Mouse (Mus musculus) liver, adult 2 months (tissue): ENCODE results near the gene Hdhd5.

ENCODE experiments used
- CTCF ChIP-seq: fragments of 200-500 bp; IDR thresholded peaks from 2 replicates; pipeline ENCODE4 v1.5.1; 2011; ENCODE audit warnings: low read depth, low read length, control low read depth
- POLR2A ChIP-seq: fragments of 200-500 bp; IDR thresholded peaks from 2 replicates; pipeline ENCODE4 v1.6.1; 2011; ENCODE audit warnings: low read length, control low read depth; ENCODE audit not compliant: insufficient read depth; ENCODE audit errors: extremely low read depth

GRCm38 (mm10) chr6:120531020-120531965 lies at the start of gene Hdhd5:
- TF ChIP-seq CTCF (no peak), POLR2A (peak; percentile 76)
